Mouse (Mus musculus): ENCODE measurements at regions not wholly inside any gene's neighbourhood (a gene's known extent, or its start where the extent isn't known, plus 50 kb on each side); places are given as distances from the start of the nearest gene placed in this dataset.

GRCm38 (mm10) chr1:126911277-126912060 lies 80.9 kb upstream of the Nckap5 start:
- DNase-seq, result no peak

DNA sequence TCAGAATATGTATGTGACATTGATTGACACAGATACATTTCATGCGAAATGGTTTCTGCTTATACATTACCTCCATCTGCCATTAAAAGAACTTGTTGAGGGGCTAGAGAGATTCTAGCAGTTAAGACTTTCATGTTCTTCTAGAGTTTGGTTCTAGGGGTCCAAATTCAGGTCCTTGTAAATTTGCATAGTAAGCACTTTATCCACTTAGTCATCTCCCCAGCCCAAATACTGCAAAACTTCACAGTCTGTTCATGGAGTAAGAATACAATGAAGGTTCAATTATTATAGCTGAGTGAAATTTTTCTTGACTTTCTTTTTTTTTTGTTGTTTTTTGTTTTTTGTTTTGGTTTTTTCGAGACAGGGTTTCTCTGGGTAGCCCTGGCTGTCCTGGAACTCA lies 76.8 kb upstream of the Nckap5 start:
- no peak for DNase-seq

DNA sequence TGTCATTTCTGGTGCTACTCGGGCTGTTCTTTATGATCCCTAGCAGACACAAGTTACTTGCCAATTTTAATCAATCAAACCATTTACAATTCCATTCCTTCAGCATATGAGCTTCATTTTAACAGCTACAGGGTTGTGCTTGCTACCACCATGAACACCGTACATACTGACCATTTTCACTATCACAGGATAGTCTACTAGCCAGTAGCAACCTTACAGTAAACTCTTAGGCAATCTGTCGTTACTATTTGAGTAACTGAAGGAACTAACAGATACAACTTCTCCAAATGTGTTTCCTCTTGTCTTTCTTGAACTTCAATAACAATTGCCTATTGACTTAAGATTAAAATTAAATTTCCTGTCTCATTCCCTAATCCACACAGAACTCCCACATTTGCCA lies 67.9 kb upstream of the Nckap5 start:
- no peak for DNase-seq

- no peak for DNase-seq
Observed at GRCm38 (mm10) chr1:126896895-126897294, 66.3 kb upstream of the Nckap5 start.

DNA sequence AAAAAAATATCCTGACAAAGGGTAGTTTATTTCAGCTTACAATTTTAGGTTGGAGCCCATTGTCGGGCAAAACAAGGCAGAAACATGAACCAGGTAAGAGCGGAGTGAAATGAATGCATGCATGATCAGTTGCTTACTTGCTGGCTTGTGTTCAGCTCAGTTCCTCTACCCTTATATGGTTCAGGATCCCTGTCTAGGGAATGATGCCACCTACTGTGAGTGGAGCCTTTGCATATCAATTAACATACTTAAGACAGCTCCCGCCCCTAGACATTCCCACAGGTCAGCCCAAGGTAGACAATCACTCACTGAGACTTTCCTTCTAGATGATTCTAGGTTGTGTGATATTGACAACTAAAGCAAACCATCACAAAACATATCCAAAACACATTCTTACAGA lies 50.2 kb upstream of the Nckap5 start:
- no peak for DNase-seq

Measured in right cerebral cortex, postnatal 4 days (tissue).